Mouse (Mus musculus) neural tube, embryonic 14.5 days (tissue): ENCODE measurements at regions not wholly inside any gene's neighbourhood (a gene's known extent, or its start where the extent isn't known, plus 50 kb on each side); places are given as distances from the start of the nearest gene placed in this dataset.

Experiments used
- ATAC-seq: fragments of 200-750 bp; cut with Nextera tagmentation; 2 replicates; pipeline ENCODE4 v1.8.0; 2017; ENCODE audit warnings: low read depth, mild to moderate bottlenecking, moderate TSS enrichment, moderate library complexity
- H3K27ac ChIP-seq: fragments of 300-500 bp; sonication (generic); 2 replicates; pipeline ENCODE4 v1.5.1; 2014; ENCODE audit warnings: low read depth, mild to moderate bottlenecking, control low read depth, low read length, moderate library complexity, mixed read lengths
- H3K27me3 ChIP-seq: fragments of 300-500 bp; sonication (generic); 2 replicates; pipeline ENCODE4 v1.6.1; 2014; ENCODE audit warnings: low read length; ENCODE audit not compliant: control insufficient read depth, insufficient read depth
- H3K36me3 ChIP-seq: fragments of 300-500 bp; sonication (generic); 2 replicates; pipeline ENCODE4 v1.6.1; 2014; ENCODE audit warnings: low read length, mixed read lengths; ENCODE audit not compliant: control insufficient read depth, insufficient read depth
- H3K4me1 ChIP-seq: fragments of 300-500 bp; sonication (generic); 2 replicates; pipeline ENCODE4 v1.6.1; 2014; ENCODE audit warnings: low read length; ENCODE audit not compliant: control insufficient read depth, insufficient read depth
- H3K4me2 ChIP-seq: fragments of 300-500 bp; sonication (generic); 2 replicates; pipeline ENCODE4 v1.6.1; 2014; ENCODE audit warnings: mild to moderate bottlenecking, low read depth, low read length, control low read depth
- H3K4me3 ChIP-seq: fragments of 300-500 bp; sonication (generic); 2 replicates; pipeline ENCODE4 v1.5.1; 2014; ENCODE audit warnings: low read depth, low read length, control low read depth, mixed read lengths
- H3K9ac ChIP-seq: fragments of 300-500 bp; sonication (generic); replicated peaks from 2 replicates; pipeline ENCODE4 v1.6.1; 2014; ENCODE audit warnings: low read depth, mild to moderate bottlenecking, control low read depth, low read length, mixed read lengths
- H3K9me3 ChIP-seq: fragments of 300-500 bp; sonication (generic); 2 replicates; pipeline ENCODE4 v1.6.1; 2016; ENCODE audit warnings: low read length; ENCODE audit not compliant: control insufficient read depth
- WGBS: fragments of 180-500 bp; shearing (Covaris S2); extraction: QIAGEN DNeasy Blood & Tissue Kit; methylation state at CpG from one replicate; pipeline ENCODE4 v1.1.7; 2014; 5-methylcytosine and 5-hydroxymethylcytosine counted together

DNA sequence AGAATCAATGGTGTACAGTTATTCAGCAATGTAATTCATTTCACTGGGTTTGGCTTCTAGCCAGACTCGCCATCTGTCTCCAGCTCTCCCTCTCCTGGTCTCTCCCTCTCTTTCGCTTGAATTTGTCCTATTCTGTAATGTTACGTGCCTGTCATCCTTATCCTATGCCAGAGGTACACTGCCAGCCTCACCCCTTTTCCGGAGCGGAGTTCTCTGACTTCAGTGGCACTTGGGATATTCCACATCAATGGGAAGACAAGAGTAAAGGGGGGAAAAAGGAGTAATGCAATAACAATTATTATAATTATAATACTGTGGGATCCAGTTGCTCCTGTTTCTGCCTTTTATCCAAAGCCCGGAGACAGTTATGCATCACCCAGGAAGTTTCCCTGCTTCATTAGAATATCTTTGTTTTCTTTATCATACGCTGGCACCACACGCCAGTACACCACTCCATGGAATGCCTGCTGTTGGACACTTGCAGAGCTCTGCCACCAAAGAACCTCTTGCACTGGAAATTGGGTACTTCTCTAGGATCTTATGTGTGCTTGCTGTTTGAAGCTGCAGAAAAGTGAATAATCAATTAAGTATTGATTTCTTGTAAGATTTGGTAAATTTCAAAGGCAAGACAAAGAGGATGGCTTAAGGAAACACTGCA, 953.6 kb upstream of the Gm8797 start:
- WGBS, result 28% methylated on average over 8 of the region's 8 CpGs
- H3K9ac ChIP-seq, result peak overlapping the region; percentile 37; the same call in 1 of the 2 replicates
- H3K4me1 ChIP-seq, result peaks cover 15% of the 10 kb centered on the region; the same call in 1 of the 2 replicates
- peak overlapping the region; percentile 34 for H3K4me3 ChIP-seq
- no peaks in the 10 kb centered on the region for H3K36me3 ChIP-seq
- peak overlapping the region; percentile 51 for H3K4me2 ChIP-seq
- H3K9me3 ChIP-seq, result no peaks in the 10 kb centered on the region
- no peaks in the 10 kb centered on the region for H3K27me3 ChIP-seq
- peak; percentile 81 for ATAC-seq
- H3K27ac ChIP-seq, result peak overlapping the region; percentile 73

DNA sequence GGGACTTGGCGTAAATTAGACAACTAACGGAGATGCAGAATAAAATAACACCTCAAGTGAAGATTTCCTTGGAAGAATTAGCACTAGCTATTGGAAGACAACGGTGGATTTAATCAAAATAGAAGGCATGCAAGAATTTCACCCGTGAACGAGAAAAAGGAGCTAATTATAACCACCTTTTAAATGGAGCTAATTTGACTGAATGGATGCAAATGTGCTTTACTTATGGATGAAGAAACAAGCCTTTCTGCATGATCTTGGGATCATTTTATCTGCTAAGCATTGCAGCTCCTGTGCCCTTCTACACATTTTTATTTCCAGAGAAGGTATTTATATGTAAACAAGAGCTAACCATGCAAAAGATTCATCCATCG, 953.1 kb upstream of the Gm8797 start:
- Histone ChIP-seq H3K27me3 (no peaks in the 10 kb centered on the region), H3K36me3 (no peaks in the 10 kb centered on the region), H3K9me3 (no peaks in the 10 kb centered on the region), H3K4me1 (peaks cover 15% of the 10 kb centered on the region; the same call in 1 of the 2 replicates), H3K27ac (peak overlapping the region; percentile 73), H3K9ac (peak overlapping the region; percentile 37), H3K4me3 (peak overlapping the region; percentile 34), H3K4me2 (peak overlapping the region; percentile 51)
- WGBS, result 38% methylated on average over 6 of the region's 6 CpGs
- no peak for ATAC-seq

DNA sequence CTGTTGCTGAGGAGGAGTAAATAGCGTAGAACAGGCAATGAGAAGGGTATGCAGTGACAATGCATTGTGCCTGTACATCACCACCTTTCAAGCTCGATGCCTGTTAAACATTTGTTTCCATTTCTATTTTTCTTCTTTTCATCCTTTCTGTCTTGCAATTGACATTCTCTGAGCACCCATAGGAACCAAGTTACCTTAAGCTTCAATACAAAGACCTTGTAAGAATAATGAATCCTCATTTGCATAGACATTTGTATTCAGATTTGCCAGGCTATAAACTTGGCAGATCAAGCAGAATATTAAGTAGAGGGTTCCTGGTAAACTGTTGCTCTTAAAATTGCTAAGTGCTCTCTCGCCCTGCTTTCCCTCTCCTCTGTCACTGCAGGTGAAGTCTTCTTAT, 952.2 kb upstream of the Gm8797 start:
- no peak for ATAC-seq
- Histone ChIP-seq H3K4me3 (peak overlapping the region; percentile 34), H3K4me1 (peaks cover 15% of the 10 kb centered on the region; the same call in 1 of the 2 replicates), H3K27me3 (no peaks in the 10 kb centered on the region), H3K4me2 (peak overlapping the region; percentile 43), H3K9me3 (no peaks in the 10 kb centered on the region), H3K27ac (no peak overlapping the region), H3K9ac (peak overlapping the region; percentile 34; the same call in 1 of the 2 replicates), H3K36me3 (no peaks in the 10 kb centered on the region)
- 23% methylated on average over 3 of the region's 3 CpGs for WGBS

DNA sequence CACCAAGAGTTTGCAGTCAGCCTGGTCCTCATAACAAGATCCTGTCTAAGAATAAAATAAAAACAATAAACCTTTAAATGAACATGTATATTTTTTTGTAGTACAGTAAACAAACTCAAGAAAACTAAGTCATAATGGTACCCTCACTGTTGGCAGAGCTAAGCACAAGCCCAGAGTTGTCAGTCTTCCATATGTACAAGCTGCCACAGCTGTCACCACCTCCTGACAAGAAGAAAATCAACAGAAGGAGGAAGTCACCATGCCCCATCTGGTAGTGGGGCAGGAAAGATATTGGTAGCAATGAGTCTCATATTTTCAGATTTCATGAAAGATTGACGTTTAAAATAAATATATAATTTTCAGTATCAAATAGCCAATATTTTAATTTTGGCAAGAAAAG, 916.1 kb upstream of the Gm8797 start:
- 98% methylated on average over 1 of the region's 1 CpGs for WGBS
- no peaks in the 10 kb centered on the region for H3K36me3 ChIP-seq
- no peak for ATAC-seq
- no peaks in the 10 kb centered on the region for H3K9me3 ChIP-seq
- no peak overlapping the region for H3K9ac ChIP-seq
- H3K27me3 ChIP-seq, result no peaks in the 10 kb centered on the region
- H3K27ac ChIP-seq, result no peak overlapping the region
- no peaks in the 10 kb centered on the region for H3K4me1 ChIP-seq
- H3K4me2 ChIP-seq, result no peak overlapping the region
- no peak overlapping the region for H3K4me3 ChIP-seq

DNA sequence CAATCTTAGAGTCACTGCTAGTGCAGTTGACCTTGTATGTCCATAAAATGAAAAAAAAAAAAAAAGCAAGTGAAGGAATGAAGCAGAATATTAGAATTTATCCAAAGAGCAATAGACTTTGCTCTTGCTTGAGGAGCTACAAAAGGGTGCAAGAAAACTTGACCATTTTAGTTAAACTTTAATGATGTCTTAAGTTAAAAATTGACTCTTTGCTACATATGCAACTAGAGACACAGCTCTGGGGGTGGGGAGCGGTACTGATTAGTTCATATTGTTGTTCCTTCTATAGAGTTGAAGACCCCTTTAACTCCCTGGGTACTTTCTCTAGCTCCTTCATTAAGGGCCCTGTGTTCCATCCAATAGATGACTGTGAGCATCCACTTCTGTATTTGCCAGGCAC, 915.0 kb upstream of the Gm8797 start:
- Histone ChIP-seq H3K36me3 (no peaks in the 10 kb centered on the region), H3K27me3 (no peaks in the 10 kb centered on the region), H3K9me3 (no peaks in the 10 kb centered on the region), H3K4me1 (no peaks in the 10 kb centered on the region), H3K4me2 (no peak overlapping the region), H3K27ac (no peak overlapping the region), H3K4me3 (no peak overlapping the region), H3K9ac (no peak overlapping the region)
- ATAC-seq, result no peak
- WGBS, result 100% methylated on average over 1 of the region's 1 CpGs

DNA sequence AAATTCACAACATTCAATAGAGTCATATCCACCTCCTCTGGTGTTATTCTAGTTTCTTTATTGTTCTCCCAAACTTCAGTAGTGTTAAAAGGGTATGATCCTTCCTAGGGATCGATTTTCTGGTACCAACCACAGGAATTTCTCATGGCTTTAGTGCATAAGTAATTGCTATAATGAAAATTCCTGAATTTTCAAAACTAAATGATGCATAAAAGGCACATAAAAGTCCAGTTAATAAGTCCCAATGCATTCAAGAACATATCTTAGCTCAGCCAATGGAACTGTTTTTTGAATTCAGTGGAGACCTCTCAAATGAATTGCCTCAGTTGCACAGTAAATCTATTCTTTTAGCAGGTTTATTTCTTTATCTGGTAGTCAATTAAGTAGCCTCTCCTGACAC, 913.7 kb upstream of the Gm8797 start:
- no peak for ATAC-seq

DNA sequence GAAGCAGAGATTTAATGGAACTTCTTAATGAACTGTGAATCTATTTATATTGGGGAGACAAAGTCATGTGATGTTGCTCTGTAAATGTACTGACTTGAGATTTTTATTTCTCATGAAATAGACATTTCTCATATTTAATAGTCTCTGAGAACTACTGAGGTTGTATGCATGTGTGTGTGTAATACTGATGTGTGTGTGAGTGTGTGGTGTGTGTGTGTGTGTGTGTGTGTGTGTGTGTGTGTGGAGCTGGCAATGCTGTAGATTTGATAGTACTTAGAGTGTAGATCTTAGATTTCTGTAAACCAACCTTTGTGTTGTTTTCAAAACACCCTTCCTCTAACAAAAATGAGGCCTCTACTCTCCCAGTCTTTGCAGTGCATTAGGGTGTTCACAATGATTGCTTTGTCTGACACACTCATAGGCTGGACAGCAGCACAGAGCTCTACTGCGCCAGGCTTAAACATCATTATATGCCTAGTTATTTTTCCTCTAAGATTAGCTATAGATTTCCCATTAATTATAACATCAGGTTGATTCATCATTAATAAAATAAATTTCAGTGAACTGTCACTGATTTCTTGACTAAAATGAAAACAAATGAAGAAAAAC, 895.5 kb upstream of the Gm8797 start:
- H3K36me3 ChIP-seq, result no peaks in the 10 kb centered on the region
- H3K27me3 ChIP-seq, result no peaks in the 10 kb centered on the region
- no peaks in the 10 kb centered on the region for H3K9me3 ChIP-seq
- no peak overlapping the region for H3K4me2 ChIP-seq
- no peak overlapping the region for H3K9ac ChIP-seq
- peak; percentile 74 for ATAC-seq
- WGBS, result 62% methylated on average over 1 of the region's 1 CpGs
- H3K4me1 ChIP-seq, result no peaks in the 10 kb centered on the region
- H3K4me3 ChIP-seq, result no peak overlapping the region
- H3K27ac ChIP-seq, result no peak overlapping the region

More for the DNA sequence above, 913.7 kb upstream of the Gm8797 start:
- Histone ChIP-seq H3K9ac (no peak overlapping the region), H3K4me1 (no peaks in the 10 kb centered on the region), H3K27me3 (no peaks in the 10 kb centered on the region), H3K4me2 (no peak overlapping the region), H3K36me3 (no peaks in the 10 kb centered on the region), H3K9me3 (no peaks in the 10 kb centered on the region), H3K27ac (no peak overlapping the region), H3K4me3 (no peak overlapping the region)
- 46% methylated on average over 1 of the region's 1 CpGs for whole genome bisulfite sequencing

DNA sequence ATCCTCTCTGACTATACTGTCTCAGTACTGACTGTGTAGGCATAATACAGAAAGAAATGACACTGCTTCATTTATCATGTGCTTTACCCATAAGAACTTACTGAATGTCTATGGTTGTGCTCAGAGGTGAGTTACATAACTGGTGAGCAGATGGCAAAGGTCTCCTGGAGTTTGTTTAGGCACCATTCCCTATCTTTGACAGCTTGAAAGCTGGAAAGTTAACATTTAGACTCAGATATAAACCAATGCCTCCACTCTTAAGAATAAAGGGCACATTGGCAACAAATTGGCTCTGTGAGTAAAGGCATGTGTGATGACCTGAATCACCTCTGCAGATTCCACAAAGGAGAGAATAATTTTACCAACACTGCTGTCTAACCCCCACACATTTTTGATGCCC, 894.0 kb upstream of the Gm8797 start:
- Histone ChIP-seq H3K9me3 (no peaks in the 10 kb centered on the region), H3K27me3 (no peaks in the 10 kb centered on the region)
- ATAC-seq, result no peak

DNA sequence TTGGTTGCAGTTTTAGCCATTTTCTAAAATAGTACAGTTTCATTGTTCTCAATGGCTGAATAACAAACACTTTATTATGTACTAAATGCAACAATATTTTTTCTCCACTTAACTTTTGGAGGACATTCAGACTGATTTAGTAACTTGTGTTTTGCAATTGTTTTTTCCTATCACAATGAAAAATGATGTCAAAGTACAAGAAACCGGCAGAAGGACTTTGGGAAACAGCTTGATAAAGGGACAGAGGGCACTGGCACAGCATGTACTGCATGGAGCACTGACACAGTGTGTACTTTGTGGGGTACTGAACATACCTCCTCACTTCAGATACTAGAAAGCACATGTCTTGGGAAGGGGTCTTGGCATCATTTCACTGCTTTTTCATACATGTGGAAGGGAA, 884.4 kb upstream of the Gm8797 start:
- Histone ChIP-seq H3K27me3 (no peaks in the 10 kb centered on the region), H3K4me3 (no peak overlapping the region), H3K4me1 (no peaks in the 10 kb centered on the region), H3K9me3 (no peaks in the 10 kb centered on the region), H3K4me2 (no peak overlapping the region), H3K9ac (no peak overlapping the region), H3K27ac (no peak overlapping the region), H3K36me3 (no peaks in the 10 kb centered on the region)
- ATAC-seq, result no peak
- WGBS, result 79% methylated on average over 1 of the region's 1 CpGs

More for the DNA sequence above, 894.0 kb upstream of the Gm8797 start:
- no peaks in the 10 kb centered on the region for H3K4me1 ChIP-seq
- no peak overlapping the region for H3K9ac ChIP-seq
- no peak overlapping the region for H3K4me3 ChIP-seq
- H3K4me2 ChIP-seq, result no peak overlapping the region
- H3K36me3 ChIP-seq, result no peaks in the 10 kb centered on the region
- no peak overlapping the region for H3K27ac ChIP-seq
